Mouse (Mus musculus) hindbrain, embryonic 14.5 days (tissue): ENCODE results near the gene Ube4b. TPM values are rescaled to one million over a fixed set of nuclear protein-coding genes. Genes with fewer than 3 reads are reported as not detected.
"Not testable (repeated sequence)": the region's sequence is repeated elsewhere in the genome, so short reads cannot be mapped to it uniquely, and the experiment has no call there.

Source experiments
- ATAC-seq: fragments of 200-750 bp; cut with Nextera tagmentation; 2 replicates; pipeline ENCODE4 v1.8.0; 2017; ENCODE audit warnings: moderate number of reproducible peaks, mild to moderate bottlenecking, moderate TSS enrichment, moderate library complexity; ENCODE audit not compliant: low FRiP score
- DNase-seq: peaks from one replicate; pipeline ENCODE4 v3.0.0-alpha.2; 2015; ENCODE audit warnings: low spot score
- H3K27ac ChIP-seq: fragments of 300-500 bp; sonication (generic); 2 replicates; pipeline ENCODE4 v1.5.1; 2014; ENCODE audit warnings: mild to moderate bottlenecking, moderate library complexity
- H3K27me3 ChIP-seq: fragments of 300-500 bp; sonication (generic); 2 replicates; pipeline ENCODE4 v1.6.1; 2014; ENCODE audit warnings: mild to moderate bottlenecking, low read length, mixed read lengths; ENCODE audit not compliant: control insufficient read depth, insufficient read depth
- H3K36me3 ChIP-seq: fragments of 300-500 bp; sonication (generic); replicated peaks from 2 replicates; pipeline ENCODE4 v1.6.1; 2014; ENCODE audit not compliant: control insufficient read depth, insufficient read depth
- H3K4me1 ChIP-seq: fragments of 300-500 bp; sonication (generic); replicated peaks from 2 replicates; pipeline ENCODE4 v1.6.1; 2014; ENCODE audit warnings: antibody characterized with exemption, low read length, mixed read lengths; ENCODE audit not compliant: control insufficient read depth, insufficient read depth
- H3K4me2 ChIP-seq: fragments of 300-500 bp; sonication (generic); replicated peaks from 2 replicates; pipeline ENCODE4 v1.6.1; 2014; ENCODE audit warnings: mild to moderate bottlenecking, moderate library complexity
- H3K4me3 ChIP-seq: fragments of 300-500 bp; sonication (generic); replicated peaks from 2 replicates; pipeline ENCODE4 v1.5.1; 2014; ENCODE audit warnings: mild to moderate bottlenecking, low read length
- H3K9ac ChIP-seq: fragments of 300-500 bp; sonication (generic); 2 replicates; pipeline ENCODE4 v1.6.1; 2014
- H3K9me3 ChIP-seq: fragments of 300-500 bp; sonication (generic); 2 replicates; pipeline ENCODE4 v1.6.1; 2016; ENCODE audit warnings: low read length; ENCODE audit not compliant: control insufficient read depth
- WGBS: fragments of 180-500 bp; shearing (Covaris S2); extraction: QIAGEN DNeasy Blood & Tissue Kit; methylation state at CpG from one replicate; pipeline ENCODE4 v1.1.7; 2014; 5-methylcytosine and 5-hydroxymethylcytosine counted together
- polyA plus RNA-seq: library from polyadenylated mRNA; unstranded; fragments of >200 nt; fragmentation: Nextera tagmentation; extraction: Ambion mirVana; gene quantifications from 2 replicates; pipeline ENCODE4 v1.2.1, GENCODE M21; 2014

Ube4b gene
- polyA plus RNA-seq, 1 experiment from 2014 or later, result 53.8 TPM

- ATAC-seq (no peak), DNase-seq (no peak)
- H3K4me3 ChIP-seq, result peak overlapping the region; percentile 28; the same call in 1 of the 2 replicates
These were observed 17.9 kb upstream of the Ube4b start for GRCm38 (mm10) chr4:149444465-149444864.

DNA sequence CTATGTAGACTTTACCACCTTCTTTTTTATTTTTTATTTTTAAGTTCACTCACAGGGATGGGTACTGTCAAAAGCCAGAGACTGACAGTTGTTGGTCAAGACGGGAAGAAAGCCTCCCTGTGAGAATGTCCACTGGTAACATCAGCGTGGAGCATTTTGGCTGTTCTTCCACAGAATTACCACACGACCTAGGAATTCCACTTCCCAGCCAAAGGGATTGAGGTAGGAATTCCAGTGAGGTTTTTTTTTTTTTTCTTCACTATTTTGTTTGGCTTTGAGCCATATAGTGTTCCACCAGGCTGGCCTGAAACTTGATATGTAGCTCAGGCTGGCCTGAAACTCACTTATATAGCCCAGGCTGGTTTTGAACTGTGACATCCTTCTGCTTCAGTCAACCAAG is 15.9 kb upstream of the Ube4b start:
- no peaks in the 10 kb centered on the region for H3K36me3 ChIP-seq
- no peak overlapping the region for H3K27ac ChIP-seq
- no peak overlapping the region for H3K9ac ChIP-seq
- H3K4me1 ChIP-seq, result peaks cover 20% of the 10 kb centered on the region
- 64% methylated on average over 3 of the region's 3 CpGs for WGBS
- H3K27me3 ChIP-seq, result no peaks in the 10 kb centered on the region
- DNase-seq (no peak), ATAC-seq (no peak)
- no peaks in the 10 kb centered on the region for H3K9me3 ChIP-seq
- no peak overlapping the region for H3K4me2 ChIP-seq
- H3K4me3 ChIP-seq, result no peak overlapping the region

More at GRCm38 (mm10) chr4:149444465-149444864, 17.9 kb upstream of the Ube4b start:
- 54% methylated on average over 1 of the region's 1 CpGs for WGBS
- Histone ChIP-seq H3K27ac (peak overlapping the region; percentile 96), H3K4me1 (peaks cover 20% of the 10 kb centered on the region), H3K9ac (peak overlapping the region; percentile 65), H3K9me3 (no peaks in the 10 kb centered on the region), H3K27me3 (no peaks in the 10 kb centered on the region), H3K4me2 (peak overlapping the region; percentile 65), H3K36me3 (no peaks in the 10 kb centered on the region)

GRCm38 (mm10) chr4:149440576-149440975 is 14.0 kb upstream of the Ube4b start:
- no peaks in the 10 kb centered on the region for H3K9me3 ChIP-seq
- WGBS, result 51% methylated on average over 8 of the region's 8 CpGs

DNA sequence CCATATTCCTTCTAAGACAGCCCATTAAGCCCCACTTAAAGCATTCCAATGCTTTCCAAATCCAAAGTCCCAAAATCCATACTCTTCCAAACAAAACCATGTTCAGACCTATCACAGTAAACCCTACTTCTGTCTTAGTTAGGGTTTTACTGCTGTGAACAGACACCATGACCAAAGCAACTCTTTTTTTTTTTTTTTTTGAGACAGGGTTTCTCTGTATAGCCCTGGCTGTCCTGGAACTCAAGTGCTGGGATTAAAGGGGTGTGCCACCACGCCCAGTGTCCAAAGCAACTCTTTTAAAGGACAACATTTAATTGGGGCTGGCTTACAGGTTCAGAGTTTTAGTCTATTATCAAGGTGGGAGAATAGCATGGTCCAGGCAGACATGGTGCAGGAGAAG is 5.3 kb upstream of the Ube4b start:
- not testable (repeated sequence) for H3K27ac ChIP-seq, ATAC-seq, H3K4me1 ChIP-seq, H3K9me3 ChIP-seq, H3K9ac ChIP-seq, DNase-seq, H3K27me3 ChIP-seq, H3K36me3 ChIP-seq, H3K4me2 ChIP-seq, H3K4me3 ChIP-seq
- 70% methylated on average over 1 of the region's 1 CpGs for WGBS

More at GRCm38 (mm10) chr4:149440576-149440975, 14.0 kb upstream of the Ube4b start:
- H3K27ac ChIP-seq, result no peak overlapping the region
- no peak overlapping the region for H3K9ac ChIP-seq
- ATAC-seq (no peak), DNase-seq (no peak)
- no peak overlapping the region for H3K4me2 ChIP-seq
- H3K4me1 ChIP-seq, result peaks cover 10% of the 10 kb centered on the region
- H3K4me3 ChIP-seq, result no peak overlapping the region
- H3K27me3 ChIP-seq, result no peaks in the 10 kb centered on the region
- no peaks in the 10 kb centered on the region for H3K36me3 ChIP-seq

DNA sequence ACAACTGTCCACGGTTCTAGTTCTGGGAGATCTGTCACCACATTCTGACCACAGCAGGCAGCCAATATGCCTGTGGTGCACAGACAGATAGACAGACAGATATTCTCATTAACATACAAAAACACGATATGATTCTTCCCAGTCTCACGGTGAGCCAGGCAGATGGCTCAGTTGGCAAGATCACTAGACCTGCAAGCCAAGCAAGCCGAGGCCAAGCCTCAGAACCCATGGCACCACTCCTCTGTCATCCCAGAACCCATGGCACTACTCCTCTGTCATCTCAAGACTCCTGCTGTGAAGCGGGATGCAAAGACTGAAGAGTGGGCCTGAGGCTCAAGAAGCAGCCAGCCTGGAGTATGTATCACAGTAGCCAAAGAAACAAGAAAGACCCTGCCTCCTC is 3.0 kb upstream of the Ube4b start:
- DNase-seq (no peak), ATAC-seq (no peak)
- Histone ChIP-seq H3K27ac (no peak overlapping the region), H3K27me3 (no peaks in the 10 kb centered on the region), H3K9me3 (no peaks in the 10 kb centered on the region), H3K9ac (no peak overlapping the region), H3K4me1 (peaks cover 3% of the 10 kb centered on the region; the same call in 1 of the 2 replicates), H3K4me3 (no peak overlapping the region), H3K4me2 (no peak overlapping the region), H3K36me3 (no peaks in the 10 kb centered on the region)
- WGBS, result 80% methylated on average over 5 of the region's 5 CpGs

DNA sequence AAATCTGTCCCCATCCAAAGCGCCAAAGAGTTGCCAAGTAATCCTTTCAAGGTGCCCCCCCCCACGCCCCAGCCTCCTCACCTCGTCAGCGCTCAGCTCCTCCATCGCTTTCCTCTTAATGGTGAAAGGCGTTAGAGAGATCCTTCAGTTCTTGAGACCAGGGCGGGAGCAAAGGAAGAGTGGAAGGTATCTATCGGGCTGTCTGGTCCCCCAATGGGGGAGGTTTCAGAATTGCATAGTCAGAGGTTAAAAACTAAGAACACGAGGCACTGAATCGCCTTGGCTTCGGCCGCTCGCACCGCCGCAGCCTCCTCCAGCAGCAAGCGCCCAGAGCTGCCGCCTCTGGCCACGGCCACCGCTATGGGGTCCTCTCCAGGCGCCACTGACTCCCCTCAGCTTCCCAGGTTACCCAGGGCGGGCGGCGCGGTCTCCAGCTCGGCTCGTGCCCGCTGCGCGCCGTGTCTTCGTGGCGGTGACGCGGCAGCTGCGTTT is 702 bp downstream of the Ube4b start:
- Histone ChIP-seq H3K4me2 (peak overlapping the region; percentile 92), H3K27ac (peak overlapping the region; percentile 98), H3K9me3 (no peaks in the 10 kb centered on the region), H3K4me3 (peak overlapping the region; percentile 94), H3K9ac (peak overlapping the region; percentile 93), H3K4me1 (peaks cover 34% of the 10 kb centered on the region; the same call in 1 of the 2 replicates), H3K27me3 (no peaks in the 10 kb centered on the region), H3K36me3 (no peaks in the 10 kb centered on the region)
- DNase-seq, result peak; percentile 45
- WGBS, result under 1% methylated on average over 35 of the region's 35 CpGs
- ATAC-seq, result peak; percentile 72

DNA sequence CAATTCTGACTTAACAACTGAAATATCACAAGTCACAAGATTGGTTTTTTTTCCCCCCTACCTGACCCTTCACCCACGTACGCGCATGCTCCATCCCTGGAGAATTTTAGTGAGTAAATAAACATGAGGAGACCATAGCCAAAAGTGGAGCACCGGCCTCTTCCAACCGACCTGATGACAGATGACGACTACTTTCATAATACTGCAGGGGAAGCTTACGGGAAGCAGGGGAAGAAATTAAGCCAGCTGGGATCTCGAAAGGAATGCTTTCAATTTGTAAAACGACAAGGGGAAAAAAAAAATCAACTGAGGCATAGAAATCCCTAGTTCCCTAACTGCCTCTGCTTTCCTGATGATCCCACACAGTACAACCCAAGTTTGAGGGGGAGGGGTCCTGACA is 1.8 kb downstream of the Ube4b start:
- Histone ChIP-seq H3K4me1 (peaks cover 34% of the 10 kb centered on the region; the same call in 1 of the 2 replicates), H3K36me3 (no peaks in the 10 kb centered on the region), H3K27ac (peak overlapping the region; percentile 98), H3K27me3 (no peaks in the 10 kb centered on the region), H3K4me2 (peak overlapping the region; percentile 92), H3K9me3 (no peaks in the 10 kb centered on the region), H3K4me3 (peak overlapping the region; percentile 94), H3K9ac (peak overlapping the region; percentile 93)
- no peak for DNase-seq
- WGBS, result under 1% methylated on average over 9 of the region's 9 CpGs
- ATAC-seq, result no peak

DNA sequence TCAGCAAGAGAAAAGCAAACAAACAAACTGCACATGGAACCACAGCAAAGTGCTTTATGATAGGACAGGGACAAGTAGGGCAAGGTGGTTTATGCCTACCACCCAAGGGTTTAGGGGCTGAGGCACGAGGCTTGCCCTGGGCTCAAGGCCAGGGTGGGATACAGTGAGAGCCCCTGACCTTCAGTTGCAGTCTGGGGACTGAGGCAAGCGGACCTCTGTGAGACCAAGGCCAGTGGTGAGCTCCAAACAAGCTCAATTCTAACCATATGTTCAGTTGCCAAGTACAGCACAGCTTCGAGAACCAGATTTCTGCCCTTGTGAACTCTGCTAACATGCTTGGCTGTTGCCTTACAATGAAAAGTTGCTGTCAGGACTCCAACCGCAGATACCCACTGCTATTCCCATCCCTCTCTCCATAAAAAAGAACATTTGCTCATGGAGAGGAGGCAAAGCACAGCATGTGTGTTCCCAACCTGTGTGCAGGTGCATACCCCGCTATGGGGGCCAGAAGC is 8.6 kb downstream of the Ube4b start:
- Histone ChIP-seq H3K9me3 (no peaks in the 10 kb centered on the region), H3K27me3 (no peaks in the 10 kb centered on the region), H3K27ac (no peak overlapping the region), H3K9ac (no peak overlapping the region), H3K4me1 (peaks cover 35% of the 10 kb centered on the region), H3K4me2 (no peak overlapping the region), H3K4me3 (no peak overlapping the region), H3K36me3 (no peaks in the 10 kb centered on the region)
- 83% methylated on average over 5 of the region's 5 CpGs for WGBS
- ATAC-seq, result no peak
- no peak for DNase-seq

- Histone ChIP-seq H3K4me1 (peaks cover 26% of the 10 kb centered on the region), H3K27ac (no peak overlapping the region), H3K9ac (no peak overlapping the region), H3K4me2 (no peak overlapping the region), H3K9me3 (no peaks in the 10 kb centered on the region), H3K36me3 (peaks cover 4% of the 10 kb centered on the region; the same call in 1 of the 2 replicates), H3K27me3 (no peaks in the 10 kb centered on the region), H3K4me3 (no peak overlapping the region)
- no peak for DNase-seq
- no peak for ATAC-seq
- 80% methylated on average over 2 of the region's 2 CpGs for WGBS
These were observed 9.6 kb downstream of the Ube4b start for GRCm38 (mm10) chr4:149416986-149417385.
